Mouse (Mus musculus): Measurements from ENCODE around the gene Mapre3. TPM values are rescaled to one million over a fixed set of nuclear protein-coding genes. Genes with fewer than 3 reads are reported as not detected.
A peak's percentile ranks its signal among the peaks of the same experiment; 100 is the strongest.

Mapre3 gene
- polyA plus RNA-seq, 1 experiment from 2014 or later: 22.4 TPM

DNA sequence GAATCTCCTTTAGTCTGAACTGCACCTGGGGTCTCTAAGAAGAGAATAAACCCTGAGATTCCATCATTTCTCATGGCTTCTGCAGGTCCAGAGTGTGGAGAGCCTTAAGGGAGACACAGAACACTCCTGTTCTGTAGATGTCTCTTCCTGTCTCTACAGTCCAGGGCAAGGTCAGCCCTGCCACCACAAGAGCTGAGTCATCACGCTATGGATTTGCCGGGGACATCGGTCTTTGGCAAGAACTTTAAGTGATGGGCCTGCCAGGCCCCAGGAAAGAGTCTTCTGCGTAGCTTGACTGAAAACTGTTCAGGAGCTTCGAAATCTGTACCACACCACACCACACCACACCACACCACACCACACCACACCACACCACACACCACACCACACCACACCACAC is 27.1 kb upstream of the Mapre3 start:
- no peaks in the 10 kb centered on the region for H3K36me3 ChIP-seq (ENCODE audit: control insufficient read depth, insufficient read depth, low read length)
- no peak for ATAC-seq (ENCODE audit: low read depth)
- 90% methylated on average over 5 of the region's 5 CpGs for WGBS

DNA sequence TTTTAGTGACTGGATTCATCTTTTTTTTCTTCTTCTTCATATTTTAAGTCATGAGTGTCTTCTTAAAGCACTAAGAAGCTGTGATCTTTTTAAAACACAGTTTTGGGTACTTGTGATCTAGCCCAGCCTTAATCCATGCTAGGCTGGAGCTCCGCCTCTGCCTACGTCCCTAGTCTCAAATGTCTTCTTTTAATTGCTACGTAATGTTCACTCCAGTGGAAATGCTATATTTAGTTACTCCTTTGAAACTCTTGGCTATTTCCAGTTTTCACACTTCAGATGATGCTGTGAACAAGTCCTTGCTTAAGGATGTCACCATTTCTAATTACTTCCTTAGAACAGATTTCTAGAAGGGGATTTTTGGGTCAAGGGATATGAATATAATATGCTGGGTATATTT is 24.4 kb upstream of the Mapre3 start:
- no peak for ATAC-seq (ENCODE audit: low read depth)
- H3K27me3 ChIP-seq (ENCODE audit: control insufficient read depth, insufficient read depth, low read depth, low read length): no peaks in the 10 kb centered on the region
- H3K27ac ChIP-seq (ENCODE audit: low read length): no peak overlapping the region
- H3K36me3 ChIP-seq (ENCODE audit: control insufficient read depth, insufficient read depth, low read length): no peaks in the 10 kb centered on the region
- no peaks in the 10 kb centered on the region for H3K9me3 ChIP-seq (ENCODE audit: control insufficient read depth, low read length)
- no peaks in the 10 kb centered on the region for H3K4me1 ChIP-seq (replicated peaks; ENCODE audit: control insufficient read depth, insufficient read depth, low read length)
- H3K4me2 ChIP-seq (ENCODE audit: low read depth, low read length): no peak overlapping the region
- H3K4me3 ChIP-seq (ENCODE audit: low read length): no peak overlapping the region
- 78% methylated on average over 3 of the region's 3 CpGs for WGBS
- H3K9ac ChIP-seq (ENCODE audit: low read length): no peak overlapping the region

More for the DNA sequence above, 27.1 kb upstream of the Mapre3 start:
- Histone ChIP-seq H3K27me3 (ENCODE audit: control insufficient read depth, insufficient read depth, low read depth, low read length) (no peaks in the 10 kb centered on the region), H3K9me3 (ENCODE audit: control insufficient read depth, low read length) (no peaks in the 10 kb centered on the region), H3K27ac (ENCODE audit: low read length) (no peak overlapping the region), H3K9ac (ENCODE audit: low read length) (no peak overlapping the region), H3K4me3 (ENCODE audit: low read length) (no peak overlapping the region), H3K4me2 (ENCODE audit: low read depth, low read length) (no peak overlapping the region), H3K4me1 (replicated peaks; ENCODE audit: control insufficient read depth, insufficient read depth, low read length) (no peaks in the 10 kb centered on the region)

DNA sequence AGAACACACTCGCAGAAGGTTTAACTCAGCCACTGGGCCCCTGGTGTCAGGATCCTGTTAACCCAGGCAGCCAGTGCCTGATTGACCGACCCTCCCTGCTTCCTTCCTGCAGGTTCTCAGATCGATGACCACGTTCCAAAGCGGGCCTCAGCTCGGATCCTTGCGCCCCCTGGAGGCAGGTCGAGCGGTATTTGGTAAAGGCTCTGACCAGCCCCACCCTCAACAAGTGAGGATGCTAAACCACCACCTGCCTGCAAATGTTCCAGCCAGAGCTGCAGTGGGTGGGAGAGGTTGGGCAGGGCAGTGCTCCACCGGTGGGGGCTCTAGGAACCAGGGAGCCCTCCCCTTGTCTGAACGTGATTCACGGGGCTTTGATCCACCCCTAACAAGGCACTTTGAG is 18.3 kb upstream of the Mapre3 start:
- no peaks in the 10 kb centered on the region for H3K36me3 ChIP-seq (ENCODE audit: control insufficient read depth, insufficient read depth, low read length)
- no peak overlapping the region for H3K27ac ChIP-seq (ENCODE audit: low read length)
- H3K27me3 ChIP-seq (ENCODE audit: control insufficient read depth, insufficient read depth, low read depth, low read length): no peaks in the 10 kb centered on the region
- no peaks in the 10 kb centered on the region for H3K9me3 ChIP-seq (ENCODE audit: control insufficient read depth, low read length)
- no peak overlapping the region for H3K4me3 ChIP-seq (ENCODE audit: low read length)
- H3K4me1 ChIP-seq (replicated peaks; ENCODE audit: control insufficient read depth, insufficient read depth, low read length): peaks cover 16% of the 10 kb centered on the region; the same call in 1 of the 2 replicates
- H3K4me2 ChIP-seq (ENCODE audit: low read depth, low read length): no peak overlapping the region
- peak; percentile 31 for ATAC-seq (ENCODE audit: low read depth)
- WGBS: 13% methylated on average over 12 of the region's 12 CpGs
- H3K9ac ChIP-seq (ENCODE audit: low read length): no peak overlapping the region

DNA sequence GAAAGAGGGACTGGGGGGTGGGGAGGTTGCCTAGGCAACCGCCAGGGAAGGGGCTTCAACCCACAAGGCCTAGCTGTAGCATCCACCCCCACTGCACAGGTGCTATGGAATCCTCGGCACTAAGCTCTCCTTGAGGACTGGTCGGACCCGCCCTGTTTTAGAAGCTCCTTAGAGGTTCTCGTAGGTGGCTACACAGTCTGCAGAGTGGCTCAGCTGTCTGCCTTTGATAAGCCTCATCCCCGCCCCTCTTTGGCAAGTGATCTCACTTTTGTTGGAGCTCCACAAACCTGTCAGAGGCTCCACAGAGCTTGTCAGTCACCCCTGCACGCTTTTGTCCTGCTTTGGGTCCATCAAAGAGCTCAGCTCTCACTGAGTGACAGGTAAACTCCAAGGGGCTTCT is 17.0 kb upstream of the Mapre3 start:
- Histone ChIP-seq H3K4me1 (replicated peaks; ENCODE audit: control insufficient read depth, insufficient read depth, low read length) (peaks cover 18% of the 10 kb centered on the region; the same call in 1 of the 2 replicates), H3K9me3 (ENCODE audit: control insufficient read depth, low read length) (no peaks in the 10 kb centered on the region), H3K27me3 (ENCODE audit: control insufficient read depth, insufficient read depth, low read depth, low read length) (no peaks in the 10 kb centered on the region), H3K4me2 (ENCODE audit: low read depth, low read length) (no peak overlapping the region), H3K4me3 (ENCODE audit: low read length) (no peak overlapping the region), H3K27ac (ENCODE audit: low read length) (no peak overlapping the region), H3K9ac (ENCODE audit: low read length) (no peak overlapping the region), H3K36me3 (ENCODE audit: control insufficient read depth, insufficient read depth, low read length) (no peaks in the 10 kb centered on the region)
- peak; percentile 72 for ATAC-seq (ENCODE audit: low read depth)
- WGBS: 56% methylated on average over 7 of the region's 7 CpGs

DNA sequence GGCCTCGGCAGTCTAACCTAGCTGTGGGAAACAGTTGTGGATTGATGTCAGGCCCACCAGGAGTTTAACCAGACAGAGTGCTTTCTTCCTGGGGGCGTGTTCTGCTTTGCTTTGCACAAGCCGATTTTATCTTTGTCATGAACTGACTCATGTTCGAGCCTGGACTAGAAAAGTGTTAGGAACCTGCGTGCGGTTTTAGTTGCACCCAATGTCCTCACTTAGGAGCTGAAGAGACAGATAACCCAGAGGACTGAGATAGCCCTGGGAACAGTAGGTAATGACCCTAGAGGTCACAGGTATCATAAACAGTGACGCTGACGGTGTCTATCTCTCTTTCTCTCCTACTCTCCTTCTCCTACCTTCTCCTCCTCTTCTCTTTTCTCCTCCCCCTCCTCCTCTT is 16.5 kb upstream of the Mapre3 start:
- Histone ChIP-seq H3K27me3 (ENCODE audit: control insufficient read depth, insufficient read depth, low read depth, low read length) (no peaks in the 10 kb centered on the region), H3K4me2 (ENCODE audit: low read depth, low read length) (no peak overlapping the region), H3K9me3 (ENCODE audit: control insufficient read depth, low read length) (no peaks in the 10 kb centered on the region), H3K9ac (ENCODE audit: low read length) (no peak overlapping the region), H3K27ac (ENCODE audit: low read length) (no peak overlapping the region), H3K4me1 (replicated peaks; ENCODE audit: control insufficient read depth, insufficient read depth, low read length) (peaks cover 22% of the 10 kb centered on the region; the same call in 1 of the 2 replicates), H3K4me3 (ENCODE audit: low read length) (no peak overlapping the region), H3K36me3 (ENCODE audit: control insufficient read depth, insufficient read depth, low read length) (no peaks in the 10 kb centered on the region)
- 55% methylated on average over 8 of the region's 8 CpGs for WGBS
- no peak for ATAC-seq (ENCODE audit: low read depth)

DNA sequence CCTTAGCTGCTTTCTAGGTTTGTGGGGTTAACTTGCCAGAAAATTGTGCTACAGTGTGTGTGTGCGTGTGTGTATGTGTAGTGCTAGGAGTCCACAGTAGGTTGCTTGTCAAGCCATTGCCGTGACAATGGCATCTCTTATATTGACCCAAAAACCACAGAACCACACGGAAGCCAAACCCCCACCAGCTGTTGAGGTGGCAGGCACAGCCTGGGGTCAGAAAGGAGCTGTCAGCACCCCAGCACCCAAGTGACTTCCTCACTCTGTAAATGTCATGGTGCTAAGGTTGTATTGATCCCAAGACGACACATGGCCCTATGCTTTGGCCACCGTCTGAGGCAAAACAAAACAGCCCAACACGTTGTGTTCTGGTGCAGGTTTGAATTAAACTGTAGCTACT is 15.5 kb upstream of the Mapre3 start:
- no peak overlapping the region for H3K4me2 ChIP-seq (ENCODE audit: low read depth, low read length)
- no peak overlapping the region for H3K4me3 ChIP-seq (ENCODE audit: low read length)
- no peaks in the 10 kb centered on the region for H3K27me3 ChIP-seq (ENCODE audit: control insufficient read depth, insufficient read depth, low read depth, low read length)
- H3K36me3 ChIP-seq (ENCODE audit: control insufficient read depth, insufficient read depth, low read length): no peaks in the 10 kb centered on the region
- 58% methylated on average over 6 of the region's 6 CpGs for WGBS
- H3K27ac ChIP-seq (ENCODE audit: low read length): no peak overlapping the region
- no peak for ATAC-seq (ENCODE audit: low read depth)
- H3K4me1 ChIP-seq (replicated peaks; ENCODE audit: control insufficient read depth, insufficient read depth, low read length): peaks cover 25% of the 10 kb centered on the region; the same call in 1 of the 2 replicates
- no peak overlapping the region for H3K9ac ChIP-seq (ENCODE audit: low read length)
- no peaks in the 10 kb centered on the region for H3K9me3 ChIP-seq (ENCODE audit: control insufficient read depth, low read length)

DNA sequence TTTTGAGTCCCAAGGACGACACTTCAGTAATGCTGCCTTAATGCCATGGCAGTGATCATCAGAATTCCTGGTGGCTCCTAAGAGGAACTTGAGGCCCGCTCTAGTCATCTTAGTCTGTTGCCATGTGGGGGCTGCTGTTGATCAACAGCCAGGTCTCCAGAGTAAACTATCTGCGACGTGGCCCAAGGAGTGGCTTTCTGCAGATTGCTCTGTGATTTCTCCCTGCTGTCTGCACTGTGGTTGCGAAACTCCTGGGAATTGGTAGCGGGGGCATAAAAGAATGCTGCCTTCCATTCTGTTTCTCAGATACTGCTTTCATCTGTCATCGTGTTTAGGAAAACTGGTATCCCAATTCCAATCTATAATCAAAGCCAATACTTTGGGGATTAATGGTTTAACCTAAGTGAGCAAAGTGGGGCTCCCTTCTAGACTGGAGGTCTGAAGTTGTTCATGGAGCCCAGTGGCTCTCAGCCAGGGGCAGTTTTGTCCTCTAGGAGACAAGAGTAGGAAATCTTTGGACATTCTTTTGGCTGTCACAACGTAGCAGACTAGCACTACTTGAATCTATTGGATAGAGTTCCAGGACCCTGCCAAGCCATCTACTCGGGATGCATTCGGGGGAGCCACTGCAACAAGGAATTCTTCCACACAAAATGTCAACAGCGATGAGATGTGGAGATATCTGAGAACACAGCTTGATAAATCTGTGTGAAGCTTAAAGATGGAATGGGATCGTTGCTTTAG is 11.5 kb upstream of the Mapre3 start:
- peak; percentile 64; the same call in 1 of the 2 replicates for ATAC-seq (ENCODE audit: low read depth)
- Histone ChIP-seq H3K9ac (ENCODE audit: low read length) (0 out of 2 replicates have a peak overlapping the region, but pooled peaks have one; percentile 39), H3K4me3 (ENCODE audit: low read length) (no peak overlapping the region), H3K27me3 (ENCODE audit: control insufficient read depth, insufficient read depth, low read depth, low read length) (no peaks in the 10 kb centered on the region), H3K4me2 (ENCODE audit: low read depth, low read length) (no peak overlapping the region), H3K4me1 (replicated peaks; ENCODE audit: control insufficient read depth, insufficient read depth, low read length) (peaks cover 20% of the 10 kb centered on the region; the same call in 1 of the 2 replicates), H3K9me3 (ENCODE audit: control insufficient read depth, low read length) (no peaks in the 10 kb centered on the region), H3K36me3 (ENCODE audit: control insufficient read depth, insufficient read depth, low read length) (no peaks in the 10 kb centered on the region), H3K27ac (ENCODE audit: low read length) (peak overlapping the region; percentile 58)
- 48% methylated on average over 12 of the region's 12 CpGs for WGBS

DNA sequence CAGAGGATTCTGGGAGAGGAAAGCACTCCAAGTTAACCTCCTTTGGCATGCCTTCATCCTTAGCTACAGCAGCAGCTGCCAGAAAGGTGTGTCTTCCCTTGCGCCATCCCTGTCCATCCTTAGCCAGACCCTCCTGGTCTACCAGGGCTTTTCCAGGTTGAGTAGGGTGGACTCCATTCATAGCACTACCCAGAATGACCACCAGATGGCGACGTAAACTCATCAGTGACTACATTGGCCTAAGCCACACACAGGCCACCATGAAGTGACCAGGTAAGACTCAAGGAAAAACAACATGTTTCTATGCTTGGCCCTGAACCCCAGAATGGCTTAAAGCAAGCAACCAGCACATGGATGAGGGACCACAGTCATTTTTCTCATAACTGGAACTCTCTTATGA is 8.3 kb upstream of the Mapre3 start:
- H3K9me3 ChIP-seq (ENCODE audit: control insufficient read depth, low read length): no peaks in the 10 kb centered on the region
- ATAC-seq (ENCODE audit: low read depth): peak; percentile 82; the same call in 1 of the 2 replicates
- no peak overlapping the region for H3K4me3 ChIP-seq (ENCODE audit: low read length)
- H3K9ac ChIP-seq (ENCODE audit: low read length): no peak overlapping the region
- no peak overlapping the region for H3K27ac ChIP-seq (ENCODE audit: low read length)
- 3% methylated on average over 3 of the region's 3 CpGs for WGBS
- no peaks in the 10 kb centered on the region for H3K36me3 ChIP-seq (ENCODE audit: control insufficient read depth, insufficient read depth, low read length)
- H3K4me1 ChIP-seq (replicated peaks; ENCODE audit: control insufficient read depth, insufficient read depth, low read length): peaks cover 9% of the 10 kb centered on the region; the same call in 1 of the 2 replicates
- no peaks in the 10 kb centered on the region for H3K27me3 ChIP-seq (ENCODE audit: control insufficient read depth, insufficient read depth, low read depth, low read length)
- no peak overlapping the region for H3K4me2 ChIP-seq (ENCODE audit: low read depth, low read length)

DNA sequence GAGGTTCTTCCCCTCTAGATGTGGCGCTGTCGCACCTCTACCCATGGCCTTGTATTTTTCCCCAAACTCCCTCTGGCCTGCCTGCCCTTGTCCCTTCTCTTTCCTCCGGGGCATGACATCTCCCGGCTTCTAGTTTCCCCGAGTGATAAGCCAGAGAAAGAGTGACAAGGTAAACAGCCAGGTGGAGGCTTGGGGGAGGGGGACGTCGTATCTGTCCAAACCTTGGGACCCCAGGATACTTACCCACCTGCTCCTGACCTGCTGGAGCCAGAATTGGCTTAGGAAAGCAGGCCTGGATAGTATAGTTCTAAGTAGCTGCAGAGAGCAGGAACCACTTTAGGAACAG is 652 bp downstream of the Mapre3 start:
- H3K27me3 ChIP-seq (ENCODE audit: control insufficient read depth, insufficient read depth, low read depth, low read length): no peaks in the 10 kb centered on the region
- H3K9ac ChIP-seq (ENCODE audit: low read length): peak overlapping the region; percentile 80
- H3K4me1 ChIP-seq (replicated peaks; ENCODE audit: control insufficient read depth, insufficient read depth, low read length): peaks cover 15% of the 10 kb centered on the region
- H3K4me2 ChIP-seq (ENCODE audit: low read depth, low read length): peak overlapping the region; percentile 82
- H3K27ac ChIP-seq (ENCODE audit: low read length): no peak overlapping the region
- WGBS: 2% methylated on average over 7 of the region's 7 CpGs
- no peaks in the 10 kb centered on the region for H3K36me3 ChIP-seq (ENCODE audit: control insufficient read depth, insufficient read depth, low read length)
- no peak for ATAC-seq (ENCODE audit: low read depth)
- H3K9me3 ChIP-seq (ENCODE audit: control insufficient read depth, low read length): no peaks in the 10 kb centered on the region
- peak overlapping the region; percentile 78 for H3K4me3 ChIP-seq (ENCODE audit: low read length)
